Comparison of ENCODE assay signal across 8 mouse cellular contexts in genomic region chr5:124536776-124537175, GRCm38 (mm10). TPM values are rescaled to one million over a fixed set of nuclear protein-coding genes. Genes with fewer than 3 reads are reported as not detected.
A peak's percentile ranks its signal among the peaks of the same experiment; 100 is the strongest.
DNase-seq lines count a peak whose midpoint lies in the region; ATAC-seq lines count a peak whose summit lies in the region.

No protein-coding gene starts in this region.

- intact Hi-C loops in heart, postnatal 14 days (cut with DNase I), result no loop called here

- H3K4me3 ChIP-seq in forebrain, embryonic 11.5 days (ENCODE audit: low read depth, low read length), result no peak overlapping the region; the same call in 1 of the 2 replicates

- no peaks in the 10 kb centered on the region for H3K27me3 ChIP-seq in forebrain, embryonic 11.5 days (ENCODE audit: control insufficient read depth, insufficient read depth, low read length)

- H3K36me3 ChIP-seq in forebrain, embryonic 11.5 days (ENCODE audit: control insufficient read depth, insufficient read depth, low read length), result no peaks in the 10 kb centered on the region

- peak; percentile 23 to 52 for DNase-seq in urinary bladder, postnatal 36 days (ENCODE audit: low spot score in 2 of 2)
- DNase-seq in urinary bladder, postnatal 10 days (ENCODE audit: low spot score), result no peak
- peak; percentile 59 for DNase-seq in forebrain, embryonic 11.5 days (ENCODE audit: low spot score)
- peak; percentile 72 to 75 for DNase-seq in heart, postnatal 14 days
- DNase-seq in kidney, postnatal 25 days, result peak; percentile 83 to 92
- peak; percentile 68 to 73 for DNase-seq in lung, postnatal 4 days
- DNase-seq in testis, postnatal 10 days (ENCODE audit: low spot score), result peak; percentile 66
- DNase-seq in frontal cortex, postnatal 25 days (ENCODE audit: low spot score in 2 of 2), result no peak

- 0 out of 2 replicates have a peak overlapping the region, but pooled peaks have one; percentile 5 for H3K9ac ChIP-seq in forebrain, embryonic 11.5 days (ENCODE audit: low read length)

- no peak overlapping the region for H3K27ac ChIP-seq in forebrain, embryonic 11.5 days (ENCODE audit: low read depth, low read length)

- H3K9me3 ChIP-seq in forebrain, embryonic 11.5 days (ENCODE audit: control insufficient read depth, low read length), result no peaks in the 10 kb centered on the region

- H3K4me2 ChIP-seq in forebrain, embryonic 11.5 days (ENCODE audit: low read depth, low read length, severe bottlenecking), result peak overlapping the region; percentile 34; the same call in 1 of the 2 replicates

- WGBS in forebrain, embryonic 11.5 days, result 3% methylated on average over 17 of the region's 17 CpGs

- H3K4me1 ChIP-seq in forebrain, embryonic 11.5 days (replicated peaks; ENCODE audit: control insufficient read depth, insufficient read depth, low read length), result peaks cover 1% of the 10 kb centered on the region; the same call in 1 of the 2 replicates

- no peak for ATAC-seq in forebrain, embryonic 11.5 days (replicated peaks; ENCODE audit: low FRiP score)

RNA-seq across cellular contexts. Expression of gene Tmed2, which starts 3.7 kb away (rescaled TPM):
- polyA plus RNA-seq in forebrain, embryonic 11.5 days (2014; fragmentation: Nextera tagmentation; extraction: Ambion mirVana), result 445 and 465 TPM in 2 replicates
- 100 to 1,000 TPM; 170 to 175 TPM for total RNA-seq in heart, postnatal 14 days (2021)

RNA-seq across cellular contexts. Expression of gene Rilpl1, which starts 5.6 kb away (rescaled TPM):
- 21.6 and 24.1 TPM in 2 replicates for polyA plus RNA-seq in forebrain, embryonic 11.5 days (2014; fragmentation: Nextera tagmentation; extraction: Ambion mirVana)
- 100 to 1,000 TPM; 167 to 179 TPM for total RNA-seq in heart, postnatal 14 days (2021)

RNA-seq across cellular contexts. Expression of gene Ddx55, which starts 15.9 kb away (rescaled TPM):
- 16.5 and 18.3 TPM in 2 replicates for polyA plus RNA-seq in forebrain, embryonic 11.5 days (2014; fragmentation: Nextera tagmentation; extraction: Ambion mirVana)
- total RNA-seq in heart, postnatal 14 days (2021), result 1 to 10 TPM; 5.4 to 6.7 TPM

RNA-seq across cellular contexts. Expression of gene Eif2b1, which starts 42.2 kb away (rescaled TPM):
- polyA plus RNA-seq in forebrain, embryonic 11.5 days (2014; fragmentation: Nextera tagmentation; extraction: Ambion mirVana), result 74.5 and 84.0 TPM in 2 replicates
- 10 to 100 TPM; 33.7 to 37.2 TPM for total RNA-seq in heart, postnatal 14 days (2021)

RNA-seq across cellular contexts. Expression of gene Gtf2h3, which starts 42.2 kb away (rescaled TPM):
- 80.6 and 83.2 TPM in 2 replicates for polyA plus RNA-seq in forebrain, embryonic 11.5 days (2014; fragmentation: Nextera tagmentation; extraction: Ambion mirVana)
- total RNA-seq in heart, postnatal 14 days (2021), result 10 to 100 TPM; 20.2 to 22.1 TPM

Comparison
In these comparisons a context has a peak if more than half of its experiments do, and no peak if none do; other contexts are left out.
1. DNase-seq: peak in urinary bladder, postnatal 36 days (2 of 2), forebrain, embryonic 11.5 days (single experiment), heart, postnatal 14 days (2 of 2), kidney, postnatal 25 days (2 of 2), lung, postnatal 4 days (2 of 2) and testis, postnatal 10 days (single experiment); none in urinary bladder, postnatal 10 days (single experiment) and frontal cortex, postnatal 25 days (0 of 2).